Mouse (Mus musculus): Measurements from ENCODE around the gene Cdh12.
"Not testable (repeated sequence)": the region's sequence is repeated elsewhere in the genome, so short reads cannot be mapped to it uniquely, and the experiment has no call there.

The Cdh12 gene

DNA sequence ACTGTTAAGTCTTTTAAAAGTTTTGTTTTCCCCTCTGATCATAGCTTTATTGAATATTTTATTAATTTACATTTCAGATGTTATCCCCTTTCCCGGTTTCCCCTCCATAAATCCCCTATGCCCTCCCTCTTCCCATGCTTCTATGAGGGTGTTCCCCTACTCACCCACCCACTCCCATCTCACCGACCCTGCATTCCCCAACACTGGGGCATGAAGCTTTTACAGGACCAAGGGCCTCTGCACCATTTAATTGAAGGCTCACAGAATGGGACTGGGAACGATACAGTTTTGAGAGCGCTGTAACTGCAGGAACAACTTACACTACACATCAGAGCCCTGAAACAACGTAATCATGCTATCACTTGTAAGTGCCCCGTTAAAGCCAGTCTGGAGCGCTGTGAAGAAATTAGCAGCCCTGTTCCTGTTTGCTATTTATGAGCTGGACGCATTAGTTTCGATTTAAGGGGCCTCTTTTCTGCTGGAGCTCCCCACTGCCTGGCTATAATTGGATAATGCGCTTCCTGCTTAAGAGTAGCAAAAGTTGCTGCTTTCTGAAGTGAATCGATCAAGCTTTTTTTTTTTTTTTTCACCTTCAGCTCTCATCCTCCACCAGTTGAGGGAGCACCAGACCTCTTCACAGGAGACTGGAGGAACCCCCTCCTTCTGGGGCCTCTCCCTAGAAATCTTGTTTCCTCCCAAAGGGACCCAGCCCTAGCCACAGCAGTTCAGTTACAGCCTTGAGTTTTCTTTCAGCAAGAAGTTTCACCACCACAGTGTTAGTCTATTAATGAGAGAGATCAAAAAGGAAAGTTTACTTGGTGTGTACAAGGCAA lies 660.2 kb downstream of the Cdh12 start:
- peak; percentile 3 for DNase-seq (ENCODE audit: low read depth)

- DNase-seq (ENCODE audit: low read depth): no peak
Observed at GRCm38 (mm10) chr15:21109889-21110500, 660.9 kb downstream of the Cdh12 start.

GRCm38 (mm10) chr15:21110874-21111603 lies 662.0 kb downstream of the Cdh12 start:
- DNase-seq (ENCODE audit: low read depth): no peak

DNA sequence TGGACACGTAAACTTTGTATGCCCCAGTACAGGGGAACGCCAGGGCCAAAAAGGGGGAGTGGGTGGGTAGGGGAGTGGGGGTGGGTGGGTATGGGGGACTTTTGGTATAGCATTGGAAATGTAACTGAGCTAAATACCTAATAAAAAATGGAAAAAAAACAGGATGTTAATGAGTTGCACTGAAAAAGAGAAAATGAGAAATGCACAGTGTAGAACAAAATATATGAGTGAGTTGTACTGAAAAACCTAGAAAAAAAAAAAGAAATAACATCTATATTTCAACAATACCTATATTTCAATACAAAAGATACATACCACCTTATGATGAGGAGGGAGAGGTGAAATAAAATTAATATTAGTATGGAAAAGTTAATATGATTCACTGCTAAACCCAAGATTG lies 665.7 kb downstream of the Cdh12 start:
- not testable (repeated sequence) for DNase-seq (ENCODE audit: low read depth)

DNA sequence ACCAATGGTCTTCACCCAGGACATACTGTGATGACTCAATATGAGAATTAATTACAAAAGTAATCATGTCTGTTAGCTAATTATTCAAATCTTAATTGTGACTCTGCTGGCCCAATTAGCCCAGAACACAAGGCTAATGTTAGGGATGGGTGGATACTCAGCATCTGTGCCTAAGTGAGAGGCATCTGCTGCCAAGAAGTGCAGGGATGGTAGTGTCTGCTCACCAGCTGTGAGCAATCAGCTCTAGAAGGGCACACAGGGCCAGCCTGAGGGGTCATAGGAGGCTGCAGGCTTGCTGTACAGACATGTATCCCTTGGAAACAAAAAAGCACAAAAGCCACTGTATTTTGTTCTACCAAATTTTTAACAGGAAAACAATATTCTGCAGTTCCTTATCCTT lies 681.6 kb downstream of the Cdh12 start:
- no peak for DNase-seq (ENCODE audit: low read depth)

DNA sequence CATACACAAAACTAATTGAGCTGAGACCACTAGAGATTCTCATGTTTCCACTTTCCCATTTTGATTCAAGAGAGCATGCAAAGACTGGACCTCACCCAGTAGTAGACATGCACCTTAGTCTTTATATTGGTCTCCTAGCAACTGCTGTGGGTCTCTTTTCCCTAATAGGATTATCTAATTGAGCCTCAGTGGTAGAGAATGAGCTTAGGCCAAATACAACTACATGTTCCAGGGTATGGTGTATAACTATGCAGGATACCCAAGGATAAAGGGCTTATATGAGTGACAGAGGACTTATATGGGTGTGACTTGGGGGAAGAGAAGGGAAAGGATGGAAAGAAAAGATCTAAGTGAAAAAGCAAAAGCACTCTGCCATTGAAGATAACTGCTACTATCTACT lies 683.9 kb downstream of the Cdh12 start:
- DNase-seq (ENCODE audit: low read depth): no peak

DNA sequence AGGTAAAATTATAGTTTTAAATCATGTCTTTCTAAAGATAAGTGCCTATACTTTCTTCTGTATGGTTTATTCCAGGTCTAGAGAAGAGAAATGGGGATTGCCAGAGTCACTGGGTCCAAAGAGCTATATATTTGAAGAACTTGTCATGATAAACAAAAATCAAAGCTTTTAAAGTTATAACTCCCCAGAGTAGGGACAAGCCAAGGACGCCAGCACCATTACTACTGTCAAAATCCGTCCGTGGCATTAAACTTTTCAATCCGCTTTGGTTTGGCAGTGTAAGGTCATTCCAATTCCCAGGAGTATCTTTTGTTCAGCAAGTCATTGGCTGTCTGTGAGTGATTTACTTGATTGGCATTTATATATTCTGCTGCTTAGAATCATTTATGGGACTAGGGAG lies 697.8 kb downstream of the Cdh12 start:
- DNase-seq (ENCODE audit: low read depth): no peak

DNA sequence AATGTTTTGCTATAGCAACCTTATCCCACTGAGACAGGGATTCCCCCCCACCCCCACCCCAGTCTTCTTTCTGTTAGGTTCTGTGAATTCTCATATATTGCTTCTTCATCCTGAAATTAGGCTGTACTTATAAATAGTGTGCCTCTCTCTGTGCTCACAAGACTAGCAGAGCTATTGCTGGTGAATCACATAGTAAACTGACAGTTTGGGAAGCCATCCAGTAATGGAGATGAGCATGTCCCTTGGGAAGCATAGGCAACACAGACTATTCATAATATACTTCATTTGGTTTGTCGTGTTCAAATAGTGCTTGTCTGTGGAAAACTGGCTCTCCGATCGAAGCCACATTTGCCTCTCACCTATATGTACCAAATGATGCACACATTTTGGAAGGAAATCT lies 704.5 kb downstream of the Cdh12 start:
- no peak for DNase-seq (ENCODE audit: low read depth)

DNA sequence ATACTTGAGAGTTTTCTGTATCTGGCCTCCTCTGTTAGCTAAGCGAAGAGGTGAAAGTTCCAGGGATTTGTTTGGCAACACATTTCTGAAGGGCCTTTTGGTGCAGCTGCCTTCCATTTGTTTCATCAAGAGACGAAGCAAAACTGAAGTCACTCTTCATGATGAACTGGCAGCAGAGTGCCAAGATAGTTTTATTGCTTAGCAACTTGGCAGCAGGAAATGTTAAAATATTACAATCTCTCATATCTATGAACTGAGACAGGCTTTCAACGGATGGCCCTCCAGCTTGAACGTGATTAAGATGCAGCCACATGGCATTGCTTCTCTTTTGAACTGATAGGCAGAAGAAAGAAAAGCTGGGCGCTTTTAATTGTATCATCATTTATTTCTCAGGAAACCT lies 730.7 kb downstream of the Cdh12 start:
- DNase-seq (ENCODE audit: low read depth): no peak

GRCm38 (mm10) chr15:21180191-21180590 lies 731.1 kb downstream of the Cdh12 start:
- no peak for DNase-seq (ENCODE audit: low read depth)

DNA sequence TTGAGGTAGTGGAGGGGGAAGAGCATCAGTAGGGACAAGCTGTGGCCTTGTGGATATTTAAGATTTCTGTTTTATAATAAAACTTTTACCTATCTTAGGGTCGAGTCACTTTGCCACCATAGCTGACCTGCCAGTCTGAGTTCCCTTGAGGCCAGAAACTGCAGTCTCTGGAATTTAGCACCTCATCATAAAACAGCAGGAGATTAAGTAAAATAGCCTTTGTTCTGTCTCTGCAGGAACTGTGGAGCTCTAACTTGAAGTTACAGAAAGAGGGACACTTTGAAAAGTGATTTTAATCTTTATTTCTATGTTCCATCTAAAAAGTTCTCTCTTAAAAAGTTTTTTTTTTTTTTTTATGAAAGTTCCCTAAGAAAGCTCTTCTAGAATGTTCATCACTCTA lies 736.7 kb downstream of the Cdh12 start:
- DNase-seq (ENCODE audit: low read depth): no peak

DNA sequence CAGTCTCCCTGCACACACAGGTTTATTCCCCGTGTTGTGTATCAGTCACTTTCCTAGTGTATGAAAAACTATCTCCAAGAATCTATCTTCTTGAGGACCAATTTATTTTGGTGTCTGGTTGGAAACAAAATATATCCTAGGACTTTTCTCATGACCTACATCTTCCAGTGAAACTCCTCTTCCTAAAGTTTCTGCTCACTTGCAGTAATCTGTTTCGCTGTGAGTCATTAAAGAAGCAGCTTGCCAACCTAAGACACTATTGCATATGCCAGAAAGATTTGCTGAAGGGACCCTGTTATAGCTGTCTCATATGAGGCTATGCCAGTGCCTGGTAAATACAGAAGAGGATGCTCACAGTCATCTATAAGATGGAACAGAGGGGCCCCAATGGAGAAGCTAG lies 761.0 kb downstream of the Cdh12 start:
- not testable (repeated sequence) for DNase-seq (ENCODE audit: low read depth)

DNA sequence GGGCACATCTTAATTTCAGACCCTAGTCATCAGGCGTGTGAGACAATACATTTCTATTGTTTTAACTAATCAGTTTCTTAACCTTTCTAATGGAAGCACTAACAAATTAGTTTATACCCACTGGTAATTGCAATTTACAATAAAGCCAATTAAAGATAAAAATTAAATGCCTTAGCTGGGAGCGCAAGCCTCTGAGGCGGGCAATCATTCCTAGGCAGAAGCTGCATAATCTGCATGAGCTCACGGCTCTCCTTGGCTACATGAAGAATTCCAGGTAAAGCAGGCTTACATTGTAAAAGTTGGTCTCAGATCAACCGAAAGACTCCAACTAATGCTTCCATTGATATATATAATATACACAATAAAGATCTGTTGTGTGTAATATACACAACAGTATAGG lies 773.9 kb downstream of the Cdh12 start:
- no peak for DNase-seq (ENCODE audit: low read depth)

- no peak for DNase-seq (ENCODE audit: low read depth)
Observed at GRCm38 (mm10) chr15:21261318-21261717, 812.3 kb downstream of the Cdh12 start.

DNA sequence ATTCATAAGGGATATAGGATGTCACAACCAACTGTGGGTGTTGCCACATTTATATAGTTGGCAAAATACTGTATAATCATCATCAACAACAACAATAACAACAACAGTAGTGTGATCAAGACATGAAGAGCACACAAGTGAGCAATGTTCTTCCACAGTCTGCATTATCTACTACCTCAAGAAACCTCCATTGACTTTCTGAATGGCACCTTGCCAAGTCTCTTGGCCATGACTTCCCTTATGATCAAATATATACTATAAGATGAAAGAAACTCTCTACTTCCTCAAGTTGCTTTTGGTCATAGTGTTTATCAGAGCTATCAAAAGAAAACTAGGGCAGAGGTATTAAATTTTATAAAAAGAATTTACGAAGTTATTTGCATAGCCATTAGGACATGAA lies 820.8 kb downstream of the Cdh12 start:
- DNase-seq (ENCODE audit: low read depth): no peak

GRCm38 (mm10) chr15:21297051-21297450 lies 848.0 kb downstream of the Cdh12 start:
- no peak for DNase-seq (ENCODE audit: low read depth)

GRCm38 (mm10) chr15:21315457-21315856 lies 866.4 kb downstream of the Cdh12 start:
- no peak for DNase-seq (ENCODE audit: low read depth)

DNA sequence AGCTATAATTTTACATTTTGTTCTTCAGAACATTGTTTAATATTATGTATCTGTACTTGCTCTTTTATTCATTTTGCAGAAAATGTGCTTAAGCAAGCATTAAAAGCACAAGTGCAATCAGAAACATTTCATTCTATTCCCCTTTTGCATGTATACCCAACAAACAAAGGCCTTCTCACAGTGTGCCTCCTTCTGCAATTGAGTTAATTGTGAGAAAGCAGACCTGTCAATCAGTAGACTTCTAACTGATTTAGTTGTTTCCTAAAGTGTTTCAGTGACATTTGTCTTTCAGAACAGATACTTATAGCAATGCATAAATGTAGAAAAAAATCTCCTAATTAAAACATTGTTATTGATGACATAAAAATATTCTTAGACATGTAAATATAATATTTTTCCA lies 894.8 kb downstream of the Cdh12 start:
- no peak for DNase-seq (ENCODE audit: low read depth)

GRCm38 (mm10) chr15:21344323-21344722 lies 895.3 kb downstream of the Cdh12 start:
- no peak for DNase-seq (ENCODE audit: low read depth)

DNA sequence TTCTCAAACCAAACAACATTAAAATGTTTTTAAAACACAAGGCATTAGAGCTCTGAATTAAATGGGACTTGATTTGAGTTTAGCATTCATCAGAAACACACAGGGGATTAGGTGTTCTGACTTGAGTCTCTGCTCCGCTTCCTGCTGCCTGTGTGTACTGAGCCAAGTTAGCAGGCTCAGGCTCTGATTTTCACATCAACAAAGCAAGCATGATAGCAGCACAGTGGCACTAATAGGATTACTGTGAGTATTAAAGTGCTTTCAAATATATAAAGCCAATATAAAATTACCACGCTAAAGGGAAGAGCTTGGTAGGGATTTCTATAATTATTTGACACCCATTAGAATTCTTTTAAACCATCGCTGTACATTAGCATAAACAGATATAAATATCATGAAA lies 895.7 kb downstream of the Cdh12 start:
- no peak for DNase-seq (ENCODE audit: low read depth)

DNA sequence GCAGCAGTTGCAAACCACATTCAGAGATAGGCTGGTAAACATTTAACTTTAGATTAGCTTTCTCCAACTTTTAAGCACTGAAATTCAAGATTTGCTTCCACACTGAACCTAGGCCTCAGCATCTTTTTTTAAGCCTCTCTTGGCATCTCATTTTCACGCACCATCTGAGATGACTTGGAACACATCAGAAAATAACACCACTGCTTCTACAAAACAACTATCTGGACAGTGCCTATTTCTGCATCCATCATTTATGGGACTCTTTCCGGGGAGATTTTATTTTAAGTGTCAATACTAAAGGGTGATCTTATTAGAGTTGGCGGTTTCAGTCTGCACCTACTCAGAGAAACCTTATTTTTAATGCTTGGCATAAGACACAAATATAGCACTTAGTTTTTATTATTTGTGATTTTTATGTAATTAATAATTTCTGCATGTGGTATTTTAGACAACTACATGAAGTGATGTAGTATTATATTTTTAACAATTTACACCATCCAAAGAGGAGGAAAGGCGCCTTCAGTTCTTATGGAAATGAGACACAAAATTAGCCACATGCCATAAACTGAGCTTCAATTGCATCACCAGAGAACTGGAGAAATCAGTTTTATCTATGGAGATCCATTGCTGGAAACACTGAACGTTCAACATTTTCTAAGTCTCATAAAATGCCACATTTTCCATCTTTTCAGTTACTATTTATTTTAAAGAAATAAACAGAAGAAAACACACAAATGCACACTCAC lies 906.5 kb downstream of the Cdh12 start:
- no peak for DNase-seq (ENCODE audit: low read depth)

- no peak for DNase-seq (ENCODE audit: low read depth)
Observed at GRCm38 (mm10) chr15:21366366-21366765, 917.3 kb downstream of the Cdh12 start.
